Mouse (Mus musculus): Measurements from ENCODE around the gene Suds3.

- TF ChIP-seq CTCF (IDR thresholded peaks at IDR 0.05; ENCODE audit: control insufficient read depth, insufficient read depth, insufficient replicate concordance, low read depth, low read length) (no peak), POLR2A (IDR thresholded peaks at IDR 0.05; ENCODE audit: control insufficient read depth, low read depth, low read length) (no peak)
Observed at GRCm38 (mm10) chr5:117060484-117061130, 55.3 kb downstream of the Suds3 start.

Data from testis, adult 2 months (tissue).